Mouse (Mus musculus) retina, embryonic 14.5 days (tissue): Measurements from ENCODE around the gene Olfr743.
"Not testable (repeated sequence)": the region's sequence is repeated elsewhere in the genome, so short reads cannot be mapped to it uniquely, and the experiment has no call there.

Source experiments
- DNase-seq: peaks from one replicate; pipeline ENCODE4 v3.0.0-alpha.2; 2015; ENCODE audit warnings: low spot score

Gene Olfr743

GRCm38 (mm10) chr14:50521539-50521938, at the start of gene Olfr743:
Gene Olfr743, plus strand, starts transcription at chr14:50521839.
- no peak for DNase-seq

DNA sequence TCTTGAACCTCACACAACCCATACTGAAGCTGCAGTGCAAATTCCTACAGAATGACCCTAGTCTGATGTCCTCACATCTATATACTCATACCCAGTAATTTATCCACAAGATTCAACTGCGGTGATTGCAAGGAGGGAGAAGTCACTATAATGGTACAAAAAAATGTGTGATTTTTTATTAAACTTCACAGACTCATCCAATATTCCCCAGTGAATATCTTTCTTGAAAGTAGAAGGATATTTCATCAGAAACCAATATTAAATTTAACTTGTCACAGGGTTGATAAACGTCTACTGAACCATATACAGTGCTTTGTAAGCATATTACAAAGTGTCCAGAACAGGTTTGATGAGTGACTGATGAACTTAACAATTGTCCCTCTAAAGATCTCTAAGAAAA, 49.2 kb upstream of the Olfr743 start, which contains the start of gene Olfr741:
Gene Olfr741 (plus strand): TSS at position 301 of the 400 bp plus-strand sequence.
- DNase-seq = no peak

DNA sequence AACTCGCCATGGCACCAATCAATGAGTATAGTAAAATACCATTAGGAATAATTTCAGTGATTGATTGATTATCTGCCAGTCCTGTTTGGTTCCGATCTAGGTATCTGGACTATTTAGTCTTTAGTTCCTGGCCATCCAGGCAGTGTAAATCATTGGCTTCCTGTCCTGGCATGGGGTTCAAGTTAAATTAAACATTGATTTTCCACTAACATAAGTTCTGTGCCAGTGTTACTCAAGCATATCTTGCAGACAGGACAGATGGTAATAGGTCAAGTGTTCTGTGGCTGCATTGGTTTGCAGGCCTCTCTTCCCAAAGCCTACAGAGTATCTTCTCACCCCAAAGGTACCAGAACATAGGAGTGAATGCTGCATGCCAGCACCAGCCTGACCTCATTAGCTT, 43.2 kb upstream of the Olfr743 start:
- DNase-seq = no peak

- DNase-seq = no peak
Measured at GRCm38 (mm10) chr14:50503300-50503699, 18.3 kb upstream of the Olfr743 start, which contains the start of gene Olfr742. Gene Olfr742, plus strand, starts transcription at chr14:50503600.

- no peak for DNase-seq
Measured at GRCm38 (mm10) chr14:50552734-50553133, 31.1 kb downstream of the Olfr743 start.

GRCm38 (mm10) chr14:50573056-50573455, 51.4 kb downstream of the Olfr743 start:
- not testable (repeated sequence) for DNase-seq
